Mouse (Mus musculus) G1E (cell line): Measurements from ENCODE around the gene Snta1.

Experiments
- CTCF ChIP-seq: IDR thresholded peaks from 2 replicates; pipeline ENCODE4 v1.5.1; 2012; ENCODE audit warnings: low read depth, low read length, inconsistent platforms, mixed read lengths
- GATA1 ChIP-seq: IDR thresholded peaks from 2 replicates; pipeline ENCODE4 v1.6.1; 2012; ENCODE audit warnings: borderline replicate concordance, low read length, inconsistent platforms, mixed read lengths
- POLR2AphosphoS5 ChIP-seq: IDR thresholded peaks from 2 replicates; pipeline ENCODE4 v1.6.1; 2012; ENCODE audit warnings: low read depth, low read length, inconsistent platforms; ENCODE audit not compliant: insufficient replicate concordance
- TAL1 ChIP-seq: conservative IDR thresholded peaks from 2 replicates; pipeline ENCODE4 v1.6.1; 2012; ENCODE audit warnings: low read depth, low read length, inconsistent platforms, mixed read lengths

GRCm38 (mm10) chr2:154398267-154398666, 9.6 kb downstream of the Snta1 start:
- TF ChIP-seq TAL1 (no peak), CTCF (no peak), GATA1 (no peak), POLR2AphosphoS5 (no peak)
